Mouse (Mus musculus): ENCODE measurements around the gene Zfp568. TPM values are rescaled to one million over a fixed set of nuclear protein-coding genes. Genes with fewer than 3 reads are reported as not detected.

The Zfp568 gene
- polyA plus RNA-seq, 1 experiment from 2014 or later = 37.3 TPM

DNA sequence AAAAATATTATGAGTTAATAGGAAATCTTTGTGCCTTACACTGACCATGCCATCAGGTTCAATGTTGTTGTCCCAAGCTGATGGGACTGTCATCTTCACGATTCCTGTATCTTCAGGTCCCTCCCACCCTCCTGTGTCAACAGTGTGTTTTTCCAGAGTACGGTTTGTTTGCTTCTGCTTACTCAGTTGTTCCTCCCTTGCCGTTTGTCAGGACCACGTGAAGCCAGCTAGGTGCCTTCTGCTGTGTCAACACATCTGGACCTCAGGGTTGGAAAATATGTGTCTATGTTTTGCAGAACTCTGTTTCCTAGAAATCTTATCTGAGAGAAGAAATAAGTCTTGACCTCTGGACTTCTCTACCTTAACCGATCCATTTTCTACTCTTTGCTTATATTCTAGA is 16.8 kb downstream of the Zfp568 start:
- Histone ChIP-seq H3K4me3 (no peak overlapping the region), H3K27ac (no peak overlapping the region), H3K9me3 (replicated peaks) (no peaks in the 10 kb centered on the region), H3K36me3 (peaks cover 92% of the 10 kb centered on the region), H3K27me3 (ENCODE audit: low read depth, poor library complexity, severe bottlenecking) (no peaks in the 10 kb centered on the region), H3K4me1 (no peaks in the 10 kb centered on the region)
- no peak for DNase-seq (ENCODE audit: low spot score)
- 93% methylated on average over 5 of the region's 5 CpGs for WGBS

DNA sequence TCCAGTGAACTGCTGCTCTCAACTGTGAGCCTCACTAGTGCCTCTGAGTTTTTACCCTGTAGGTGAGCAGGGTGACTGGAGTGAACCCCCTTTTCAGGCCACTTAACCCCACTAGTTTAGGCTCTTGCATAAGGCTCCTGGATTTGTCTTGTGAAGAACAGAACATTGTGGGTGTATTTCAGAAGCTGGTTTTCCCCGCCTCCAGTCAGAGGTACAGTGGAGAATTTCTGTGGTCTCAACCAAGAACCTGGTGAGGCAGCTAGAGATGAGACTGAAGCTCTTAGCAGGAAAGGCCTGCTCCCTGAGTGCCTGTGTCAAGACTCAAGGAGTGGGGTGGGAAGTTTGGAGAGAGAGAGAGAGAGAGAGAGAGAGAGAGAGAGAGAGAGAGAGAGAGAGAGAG is 23.8 kb downstream of the Zfp568 start:
- no peak for DNase-seq (ENCODE audit: low spot score)
- 80% methylated on average over 1 of the region's 1 CpGs for WGBS
- no peak overlapping the region for H3K4me3 ChIP-seq
- H3K27me3 ChIP-seq (ENCODE audit: low read depth, poor library complexity, severe bottlenecking) = no peaks in the 10 kb centered on the region
- peaks cover 6% of the 10 kb centered on the region for H3K4me1 ChIP-seq
- H3K36me3 ChIP-seq = peaks cover 93% of the 10 kb centered on the region
- H3K27ac ChIP-seq = peak overlapping the region; percentile 46; the same call in 1 of the 2 replicates
- no peaks in the 10 kb centered on the region for H3K9me3 ChIP-seq (replicated peaks)

DNA sequence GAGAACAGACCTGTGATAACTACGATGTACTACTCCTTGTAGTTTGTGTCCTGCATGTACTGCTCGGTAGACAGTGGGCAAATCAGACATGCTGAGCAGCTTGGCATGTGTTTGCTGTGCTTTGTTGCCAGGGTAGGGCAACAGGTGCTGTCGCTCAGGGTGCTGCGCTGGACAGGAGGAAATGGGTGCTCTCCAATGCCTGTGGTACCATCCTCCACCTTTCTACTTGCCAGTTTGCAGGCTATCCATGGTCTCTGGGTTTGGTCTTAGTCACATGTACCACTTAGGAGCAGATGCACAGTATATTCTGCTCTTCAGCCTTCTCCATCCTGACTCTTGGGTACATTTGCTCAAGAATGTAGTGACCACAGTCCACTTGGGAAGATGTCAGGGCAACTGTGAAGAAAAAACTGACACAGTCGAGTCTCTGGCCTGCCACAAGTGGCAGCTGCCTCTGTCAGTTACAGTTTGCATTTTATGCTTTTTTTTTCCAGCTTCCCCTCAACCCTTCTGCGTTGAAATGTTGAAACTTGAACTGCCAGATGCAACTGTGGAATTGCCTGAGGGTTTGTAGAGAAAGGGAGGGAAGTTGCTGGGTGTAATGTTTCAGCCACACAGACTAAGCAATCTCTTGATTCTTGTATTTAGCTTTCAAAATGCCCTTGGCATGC is 24.4 kb downstream of the Zfp568 start:
- Histone ChIP-seq H3K27me3 (ENCODE audit: low read depth, poor library complexity, severe bottlenecking) (no peaks in the 10 kb centered on the region), H3K4me3 (no peak overlapping the region), H3K36me3 (peaks cover 93% of the 10 kb centered on the region), H3K27ac (peak overlapping the region; percentile 46; the same call in 1 of the 2 replicates), H3K9me3 (replicated peaks) (no peaks in the 10 kb centered on the region), H3K4me1 (peaks cover 6% of the 10 kb centered on the region)
- 88% methylated on average over 6 of the region's 6 CpGs for WGBS
- no peak for DNase-seq (ENCODE audit: low spot score)

DNA sequence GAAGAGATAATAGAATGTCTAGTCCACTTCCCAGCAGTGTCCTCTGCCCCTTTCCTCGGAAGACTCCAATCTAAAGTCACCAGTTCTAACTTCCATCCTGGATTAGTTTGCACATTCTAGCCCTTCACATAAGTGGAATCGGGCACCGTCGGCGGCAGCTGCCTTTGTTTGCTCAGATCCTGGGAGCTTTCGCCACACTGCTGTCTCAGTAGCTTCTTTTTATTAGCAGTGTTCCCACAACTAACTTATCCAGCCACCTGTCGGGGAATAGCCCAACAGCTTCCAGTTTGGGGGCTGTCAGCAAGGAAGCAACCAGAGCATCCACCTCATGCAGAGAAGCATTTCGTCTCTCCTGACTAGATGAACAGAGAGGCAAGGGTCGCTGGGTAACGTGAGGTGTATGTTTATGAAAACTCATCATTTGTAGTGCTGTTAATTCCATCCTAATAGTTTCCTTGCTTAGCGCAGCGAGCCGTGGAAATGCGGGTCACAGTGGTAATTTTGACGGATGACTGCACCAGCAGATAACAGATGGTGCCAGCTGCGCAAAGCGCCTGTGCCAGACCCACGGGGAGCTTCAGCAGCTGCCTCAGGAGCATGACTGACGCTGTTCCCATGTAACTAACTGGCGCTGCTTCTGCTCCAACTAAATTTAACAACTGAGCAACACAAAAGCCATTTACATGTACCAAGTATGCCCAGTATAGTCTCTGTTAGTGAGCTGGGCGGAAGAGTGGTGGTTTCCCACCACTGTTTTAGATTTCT is 25.7 kb downstream of the Zfp568 start:
- no peak overlapping the region for H3K27ac ChIP-seq
- H3K36me3 ChIP-seq = peaks cover 93% of the 10 kb centered on the region
- DNase-seq (ENCODE audit: low spot score) = no peak
- H3K27me3 ChIP-seq (ENCODE audit: low read depth, poor library complexity, severe bottlenecking) = no peaks in the 10 kb centered on the region
- no peaks in the 10 kb centered on the region for H3K9me3 ChIP-seq (replicated peaks)
- no peak overlapping the region for H3K4me3 ChIP-seq
- H3K4me1 ChIP-seq = peaks cover 6% of the 10 kb centered on the region
- WGBS = 82% methylated on average over 21 of the region's 21 CpGs

DNA sequence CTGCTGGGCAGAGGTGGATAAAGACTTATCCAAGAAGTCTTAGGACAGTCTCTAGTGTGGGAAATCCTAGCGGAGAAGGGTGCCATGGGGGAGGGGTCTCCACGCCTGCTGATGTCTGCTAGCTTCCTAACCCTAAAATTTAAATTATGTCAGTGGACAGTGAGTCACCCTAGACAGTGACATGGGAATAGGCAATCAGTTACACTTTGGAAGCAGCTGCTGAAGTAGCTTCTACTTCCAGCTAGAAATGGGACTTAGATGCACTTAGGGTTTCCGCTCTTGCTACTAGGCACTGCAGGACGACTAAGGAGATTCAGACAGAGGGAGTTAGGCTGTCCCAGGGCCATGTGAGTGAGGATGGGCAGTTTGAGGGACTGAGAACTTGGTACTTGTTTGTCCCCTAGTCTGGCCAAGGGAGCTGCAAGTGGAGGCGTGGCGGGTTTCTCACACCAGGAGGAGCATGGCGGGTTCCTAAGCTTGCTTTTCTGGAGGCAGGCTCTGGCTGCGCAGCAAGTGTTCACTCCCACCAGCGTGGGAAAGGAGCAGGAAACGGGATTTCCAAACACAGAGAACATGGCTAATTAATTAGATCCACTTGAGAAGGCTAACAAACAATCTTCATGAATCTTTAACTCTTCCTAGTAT is 26.9 kb downstream of the Zfp568 start:
- no peak for DNase-seq (ENCODE audit: low spot score)
- no peak overlapping the region; the same call in 1 of the 2 replicates for H3K27ac ChIP-seq
- H3K27me3 ChIP-seq (ENCODE audit: low read depth, poor library complexity, severe bottlenecking) = no peaks in the 10 kb centered on the region
- no peak overlapping the region for H3K4me3 ChIP-seq
- WGBS = 84% methylated on average over 10 of the region's 10 CpGs
- H3K36me3 ChIP-seq = peaks cover 93% of the 10 kb centered on the region
- peaks cover 6% of the 10 kb centered on the region for H3K4me1 ChIP-seq
- H3K9me3 ChIP-seq (replicated peaks) = no peaks in the 10 kb centered on the region

DNA sequence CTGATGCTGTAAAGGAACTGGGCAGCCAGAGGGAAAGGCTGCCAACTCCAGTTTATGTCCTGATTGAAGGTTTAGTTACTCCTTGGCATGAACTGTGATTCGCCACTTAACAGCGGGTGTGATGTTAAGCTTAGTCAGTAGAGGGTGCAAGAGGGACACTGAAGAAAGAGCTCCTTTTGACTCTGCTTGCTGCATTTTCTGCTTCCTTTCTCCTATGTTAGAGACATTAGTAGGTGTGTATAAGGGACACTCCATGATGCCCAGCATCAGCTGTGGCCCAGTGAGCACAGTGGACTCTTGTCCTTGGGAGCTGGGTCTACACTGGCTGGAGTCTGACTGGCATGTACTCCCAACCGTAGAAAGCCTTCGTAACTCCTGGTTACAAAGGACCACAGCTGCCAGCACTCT is 29.2 kb downstream of the Zfp568 start:
- no peak for DNase-seq (ENCODE audit: low spot score)
- WGBS = 83% methylated on average over 4 of the region's 4 CpGs
- Histone ChIP-seq H3K9me3 (replicated peaks) (no peaks in the 10 kb centered on the region), H3K36me3 (peaks cover 93% of the 10 kb centered on the region), H3K4me3 (no peak overlapping the region), H3K27ac (no peak overlapping the region), H3K4me1 (peaks cover 5% of the 10 kb centered on the region), H3K27me3 (ENCODE audit: low read depth, poor library complexity, severe bottlenecking) (no peaks in the 10 kb centered on the region)

DNA sequence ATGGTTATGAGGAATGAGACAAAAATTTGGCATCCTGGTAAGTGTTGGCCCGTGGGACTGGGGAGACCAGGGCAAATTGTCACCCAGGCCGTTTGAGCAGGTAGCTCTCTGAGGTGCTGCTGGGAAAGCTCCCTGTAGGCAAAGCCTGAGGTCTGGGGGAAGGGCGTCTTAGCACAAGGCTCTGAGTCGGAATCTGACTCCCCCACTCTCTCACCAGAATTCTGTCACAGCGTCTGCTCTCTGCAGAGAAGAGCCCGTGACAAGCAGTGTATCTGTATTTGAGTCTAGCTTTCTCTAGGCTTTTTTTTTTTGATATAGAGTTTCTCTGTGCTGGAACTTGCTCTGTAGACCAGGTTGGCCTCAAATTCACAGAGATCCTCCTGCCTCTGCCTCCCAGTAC is 33.5 kb downstream of the Zfp568 start:
- Histone ChIP-seq H3K4me1 (no peaks in the 10 kb centered on the region), H3K36me3 (peaks cover 96% of the 10 kb centered on the region), H3K27ac (no peak overlapping the region), H3K27me3 (ENCODE audit: low read depth, poor library complexity, severe bottlenecking) (no peaks in the 10 kb centered on the region), H3K4me3 (no peak overlapping the region), H3K9me3 (replicated peaks) (no peaks in the 10 kb centered on the region)
- no peak for DNase-seq (ENCODE audit: low spot score)
- WGBS = 97% methylated on average over 6 of the region's 6 CpGs

DNA sequence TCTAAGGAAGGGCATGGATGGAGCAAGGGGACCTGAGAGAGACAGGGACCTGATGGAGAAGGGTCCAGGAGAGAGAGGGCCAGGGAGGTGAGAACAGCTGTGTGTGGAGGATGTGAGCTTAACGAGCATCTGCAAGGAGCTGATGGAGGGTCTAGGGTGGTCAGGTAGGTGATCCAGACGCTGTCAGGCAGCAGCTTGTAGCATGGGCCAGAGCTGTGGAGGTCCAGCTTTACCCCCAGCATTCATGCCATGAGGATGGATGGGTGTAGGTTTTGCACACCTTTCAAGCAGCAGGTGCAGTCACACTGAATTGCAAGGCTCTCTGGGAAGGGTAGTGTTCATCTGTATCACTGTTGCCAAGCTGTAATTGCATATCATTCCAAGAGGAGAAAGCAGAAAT is 35.8 kb downstream of the Zfp568 start:
- H3K4me3 ChIP-seq = no peak overlapping the region
- H3K27me3 ChIP-seq (ENCODE audit: low read depth, poor library complexity, severe bottlenecking) = no peaks in the 10 kb centered on the region
- no peaks in the 10 kb centered on the region for H3K4me1 ChIP-seq
- 88% methylated on average over 2 of the region's 2 CpGs for WGBS
- H3K27ac ChIP-seq = no peak overlapping the region
- H3K9me3 ChIP-seq (replicated peaks) = no peaks in the 10 kb centered on the region
- peaks cover 98% of the 10 kb centered on the region for H3K36me3 ChIP-seq
- DNase-seq (ENCODE audit: low spot score) = no peak

DNA sequence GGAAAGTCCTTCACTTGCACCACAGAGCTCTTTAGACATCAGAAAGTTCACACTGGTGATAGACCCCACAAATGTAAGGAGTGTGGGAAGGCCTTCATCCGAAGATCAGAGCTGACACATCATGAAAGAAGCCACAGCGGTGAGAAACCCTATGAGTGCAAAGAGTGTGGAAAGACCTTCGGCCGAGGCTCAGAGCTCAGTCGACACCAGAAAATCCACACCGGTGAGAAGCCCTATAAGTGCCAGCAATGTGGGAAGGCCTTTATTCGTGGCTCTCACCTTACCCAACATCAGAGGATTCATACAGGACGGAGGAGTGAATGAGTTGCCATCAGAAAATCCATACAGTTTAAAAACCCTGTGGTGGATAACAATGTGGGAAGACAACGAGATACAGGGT is 39.6 kb downstream of the Zfp568 start:
- peaks cover 12% of the 10 kb centered on the region; the same call in 1 of the 2 replicates for H3K4me1 ChIP-seq
- no peaks in the 10 kb centered on the region for H3K27me3 ChIP-seq (ENCODE audit: low read depth, poor library complexity, severe bottlenecking)
- no peak overlapping the region for H3K27ac ChIP-seq
- no peak for DNase-seq (ENCODE audit: low spot score)
- H3K4me3 ChIP-seq = no peak overlapping the region
- H3K9me3 ChIP-seq (replicated peaks) = no peaks in the 10 kb centered on the region
- WGBS = 96% methylated on average over 9 of the region's 9 CpGs
- peaks cover 96% of the 10 kb centered on the region for H3K36me3 ChIP-seq

DNA sequence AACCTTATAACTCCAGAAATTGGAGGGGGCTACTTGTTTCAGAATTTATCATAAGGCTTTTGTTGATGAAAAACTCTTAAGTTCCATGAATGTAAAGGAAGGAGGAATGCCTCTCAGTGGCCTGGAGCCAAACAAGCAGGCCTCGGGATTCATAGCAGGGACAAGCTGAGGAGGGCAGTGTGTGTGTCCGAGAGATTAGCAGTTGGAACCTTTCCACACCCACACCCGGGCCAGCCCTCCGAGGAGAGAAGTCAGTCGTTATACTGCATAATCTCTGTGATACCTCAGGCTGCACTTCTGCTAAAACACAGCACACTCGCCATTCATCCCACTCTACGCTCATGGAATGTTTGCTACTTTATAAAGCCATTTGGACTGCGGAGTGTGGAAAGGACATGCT is 40.0 kb downstream of the Zfp568 start:
- 92% methylated on average over 8 of the region's 8 CpGs for WGBS
- Histone ChIP-seq H3K27me3 (ENCODE audit: low read depth, poor library complexity, severe bottlenecking) (no peaks in the 10 kb centered on the region), H3K9me3 (replicated peaks) (no peaks in the 10 kb centered on the region), H3K27ac (no peak overlapping the region), H3K36me3 (peaks cover 95% of the 10 kb centered on the region), H3K4me3 (no peak overlapping the region), H3K4me1 (peaks cover 12% of the 10 kb centered on the region; the same call in 1 of the 2 replicates)
- DNase-seq (ENCODE audit: low spot score) = no peak

DNA sequence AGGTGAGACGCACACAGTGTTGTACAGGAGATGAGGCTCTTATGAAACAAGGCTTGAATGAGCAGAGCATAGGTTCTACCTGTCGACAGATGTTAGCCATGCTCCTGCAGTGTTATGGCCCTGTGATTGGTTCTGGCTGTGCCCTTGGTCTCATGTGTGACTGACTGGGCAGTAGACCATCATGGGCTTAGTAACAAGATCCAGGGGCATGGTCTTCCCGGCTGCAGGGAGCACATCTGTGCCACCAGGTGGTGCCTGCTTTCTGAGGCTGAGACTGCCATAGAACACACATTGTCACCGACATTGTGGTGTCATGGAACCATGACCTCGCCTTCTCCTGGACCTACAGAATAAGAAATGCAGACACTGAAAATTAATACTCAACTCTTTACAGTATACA is 41.6 kb downstream of the Zfp568 start:
- Histone ChIP-seq H3K9me3 (replicated peaks) (no peaks in the 10 kb centered on the region), H3K36me3 (peaks cover 81% of the 10 kb centered on the region), H3K4me3 (no peak overlapping the region), H3K27ac (no peak overlapping the region), H3K27me3 (ENCODE audit: low read depth, poor library complexity, severe bottlenecking) (no peaks in the 10 kb centered on the region), H3K4me1 (peaks cover 12% of the 10 kb centered on the region; the same call in 1 of the 2 replicates)
- WGBS = 84% methylated on average over 5 of the region's 5 CpGs
- no peak for DNase-seq (ENCODE audit: low spot score)

DNA sequence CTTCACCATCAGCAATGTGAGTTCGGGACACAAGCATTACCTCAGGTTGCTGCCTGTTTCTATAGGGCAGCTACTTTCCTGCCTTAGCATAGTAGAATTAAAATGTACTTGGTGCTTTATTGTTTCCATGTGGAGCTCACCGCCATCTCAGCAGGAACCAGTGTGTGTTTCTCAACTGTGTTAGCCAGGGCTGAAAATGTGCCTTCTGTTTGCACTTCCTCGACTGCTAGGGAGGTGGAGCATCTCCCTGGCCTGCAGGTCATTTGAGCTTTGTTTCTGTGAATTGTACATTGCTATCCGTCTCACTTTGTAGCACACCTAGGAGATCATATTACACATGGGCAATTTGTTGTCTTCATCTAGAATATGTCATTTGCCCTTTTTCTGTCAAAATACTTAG is 43.6 kb downstream of the Zfp568 start:
- H3K27ac ChIP-seq = no peak overlapping the region
- no peaks in the 10 kb centered on the region for H3K27me3 ChIP-seq (ENCODE audit: low read depth, poor library complexity, severe bottlenecking)
- 68% methylated on average over 4 of the region's 4 CpGs for WGBS

DNA sequence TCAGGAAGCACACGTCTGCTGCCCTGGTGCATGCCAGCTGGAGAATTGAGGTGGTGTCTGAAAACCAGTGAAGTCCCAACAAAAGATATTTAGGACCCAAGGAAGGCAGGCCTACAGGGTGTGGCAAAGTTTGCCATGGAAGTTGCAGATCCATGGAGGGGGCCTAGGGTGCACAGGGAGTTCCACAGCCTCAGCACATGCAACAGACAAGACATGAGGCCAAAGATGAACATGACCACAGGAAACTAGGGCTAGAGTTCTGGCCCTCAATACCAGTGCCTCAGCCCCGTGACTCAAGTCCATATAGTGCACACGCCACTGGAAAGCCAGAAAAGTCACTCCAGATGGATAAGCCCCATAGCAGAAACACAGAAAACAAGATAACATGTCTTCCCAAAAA is 44.8 kb downstream of the Zfp568 start:
- H3K4me3 ChIP-seq = no peak overlapping the region
- peaks cover 48% of the 10 kb centered on the region for H3K36me3 ChIP-seq
- no peaks in the 10 kb centered on the region for H3K9me3 ChIP-seq (replicated peaks)
- peaks cover 12% of the 10 kb centered on the region; the same call in 1 of the 2 replicates for H3K4me1 ChIP-seq
- H3K27ac ChIP-seq = no peak overlapping the region
- no peak for DNase-seq (ENCODE audit: low spot score)
- H3K27me3 ChIP-seq (ENCODE audit: low read depth, poor library complexity, severe bottlenecking) = no peaks in the 10 kb centered on the region
- 91% methylated on average over 3 of the region's 3 CpGs for WGBS

More for the DNA sequence above, 43.6 kb downstream of the Zfp568 start:
- Histone ChIP-seq H3K9me3 (replicated peaks) (no peaks in the 10 kb centered on the region), H3K4me3 (no peak overlapping the region), H3K36me3 (peaks cover 61% of the 10 kb centered on the region), H3K4me1 (peaks cover 12% of the 10 kb centered on the region; the same call in 1 of the 2 replicates)
- DNase-seq (ENCODE audit: low spot score) = no peak
